Mouse (Mus musculus) ZHBTc4 (cell line): Measurements from ENCODE around the gene Trim71.

Source experiments
- DNase-seq: peaks from one replicate; pipeline ENCODE4 v3.0.0-alpha.2; 2011; ENCODE audit warnings: low read depth, low spot score

Trim71 gene

GRCm38 (mm10) chr9:114486808-114487207 is 77.4 kb downstream of the Trim71 start:
- no peak for DNase-seq

DNA sequence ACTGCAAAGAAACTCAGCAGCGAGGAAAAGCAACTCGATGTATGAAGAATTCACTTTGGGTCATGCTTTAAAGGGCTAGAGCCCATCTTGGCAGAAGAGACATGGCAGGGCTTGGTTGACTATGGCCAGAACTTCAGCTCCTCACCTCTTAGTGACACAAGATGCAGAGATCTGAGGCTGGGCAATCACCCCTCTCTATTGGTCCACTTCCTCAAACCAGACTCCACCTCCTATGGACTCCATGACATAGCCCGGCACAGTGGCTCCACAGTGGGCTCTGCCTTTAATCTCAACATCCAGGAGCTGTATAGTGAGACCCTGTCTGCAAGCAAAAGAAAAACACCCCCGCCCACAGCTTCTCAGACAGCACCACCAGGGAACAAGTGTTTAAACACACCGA is 79.4 kb downstream of the Trim71 start:
- peak; percentile 39 for DNase-seq

GRCm38 (mm10) chr9:114480940-114481339 is 83.2 kb downstream of the Trim71 start:
- DNase-seq: no peak

DNA sequence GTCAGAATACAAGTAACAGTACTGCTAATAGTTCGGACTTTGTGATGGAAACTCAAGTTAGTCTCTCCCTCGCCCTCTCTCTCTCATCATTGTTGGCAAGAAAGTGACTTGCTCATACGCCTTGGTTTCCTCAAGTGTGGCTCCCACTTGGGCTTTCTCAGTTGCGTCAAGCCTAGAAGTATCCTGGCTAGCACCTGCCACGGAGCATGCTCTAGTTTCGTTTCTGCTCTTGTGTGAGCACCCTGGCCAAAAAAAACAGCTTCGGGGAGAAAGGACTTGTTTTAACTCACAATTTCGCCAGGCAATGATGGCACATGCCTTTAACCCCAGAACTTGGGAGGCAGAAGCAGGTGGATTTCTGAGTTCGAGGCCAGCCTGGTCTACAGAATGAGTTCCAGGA is 87.2 kb downstream of the Trim71 start:
- DNase-seq: no peak

- no peak for DNase-seq
Measured at GRCm38 (mm10) chr9:114471892-114472291, 92.3 kb downstream of the Trim71 start.

- peak; percentile 64 for DNase-seq
Measured at GRCm38 (mm10) chr9:114468701-114469100, 95.5 kb downstream of the Trim71 start.

DNA sequence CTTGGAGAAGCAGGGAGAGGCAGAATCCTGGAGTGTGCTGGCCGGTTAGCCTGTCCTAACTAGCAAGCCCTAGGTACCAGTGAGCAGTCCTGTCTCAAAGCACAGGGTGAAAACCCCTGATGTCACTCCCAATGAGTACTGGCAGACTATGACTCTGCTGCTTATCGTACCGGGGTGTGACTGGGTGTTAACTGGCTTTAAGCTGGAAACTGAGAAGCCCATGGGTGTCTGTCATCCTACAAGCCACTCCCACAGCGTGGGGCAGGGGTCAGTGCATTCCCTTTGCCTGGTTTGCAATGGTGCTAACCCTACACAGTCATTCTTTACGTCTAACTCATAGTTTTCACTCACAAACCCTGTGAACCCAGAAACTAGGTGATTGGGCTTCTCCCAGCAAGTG is 96.0 kb downstream of the Trim71 start:
- DNase-seq: no peak

DNA sequence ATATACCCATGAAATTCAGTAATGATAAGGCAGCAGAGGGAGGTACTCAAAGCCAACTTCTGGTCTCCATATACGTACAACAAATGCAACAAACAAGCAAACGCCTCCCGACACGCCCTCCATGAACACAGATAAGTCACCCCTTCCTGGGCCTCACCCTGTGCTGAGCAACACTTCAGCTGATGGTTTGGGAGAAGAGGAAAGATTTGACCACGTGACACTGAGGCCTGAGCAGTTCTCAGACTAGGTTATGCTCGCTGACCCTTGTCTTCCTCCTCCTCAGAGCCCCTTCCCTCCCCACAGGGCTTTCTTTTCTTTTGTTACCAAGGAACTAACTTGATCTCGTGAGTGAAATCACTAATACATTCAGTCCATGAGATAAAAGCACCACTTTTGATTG is 97.3 kb downstream of the Trim71 start:
- no peak for DNase-seq

DNA sequence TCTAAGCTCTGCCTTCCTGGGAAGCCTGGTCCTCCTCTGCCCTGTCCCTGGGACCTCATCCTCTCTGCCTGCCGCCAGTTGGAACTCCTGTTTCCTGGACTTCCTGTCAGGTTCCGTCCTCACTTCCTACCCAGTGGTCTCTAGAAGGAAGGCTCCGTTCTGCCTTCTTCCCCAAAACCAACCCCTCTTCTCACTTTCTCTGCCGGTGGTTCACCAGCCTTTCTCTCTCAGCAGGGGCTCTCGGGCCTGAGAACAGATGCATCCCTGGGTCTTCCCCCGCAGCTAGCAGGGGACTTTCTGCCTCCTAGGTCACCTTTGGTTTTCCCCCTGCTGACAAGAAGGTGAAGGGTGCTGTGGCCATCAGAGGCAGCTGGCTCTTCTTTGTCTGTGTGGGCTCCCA is 98.7 kb downstream of the Trim71 start:
- no peak for DNase-seq

GRCm38 (mm10) chr9:114462569-114462968 is 101.6 kb downstream of the Trim71 start:
- no peak for DNase-seq

GRCm38 (mm10) chr9:114458436-114458835 is 105.7 kb downstream of the Trim71 start:
- no peak for DNase-seq
